Mouse (Mus musculus): ENCODE data around the gene Paics.
A peak's percentile ranks its signal among the peaks of the same experiment; 100 is the strongest.

Gene Paics

DNA sequence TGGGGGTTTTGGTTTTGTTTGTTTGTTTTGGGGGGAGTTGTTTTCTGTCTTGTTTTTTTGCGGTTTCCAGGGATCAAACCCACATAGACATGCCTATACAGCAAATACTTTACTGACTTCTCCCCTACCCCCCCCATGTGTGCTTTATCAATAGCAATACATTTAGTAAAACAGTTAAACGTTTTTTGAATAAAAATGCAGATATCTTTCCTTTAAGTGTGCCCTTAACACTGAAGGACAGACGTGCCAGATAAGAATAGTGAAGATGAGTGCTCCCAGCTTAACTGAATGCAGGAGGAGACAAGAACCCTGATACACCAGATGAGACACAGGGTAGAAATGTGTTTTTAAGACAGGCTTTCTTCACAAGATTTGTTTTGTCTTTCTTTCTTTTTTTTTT is 60.0 kb downstream of the Paics start:
- DNase-seq (ENCODE audit: low spot score): no peak

DNA sequence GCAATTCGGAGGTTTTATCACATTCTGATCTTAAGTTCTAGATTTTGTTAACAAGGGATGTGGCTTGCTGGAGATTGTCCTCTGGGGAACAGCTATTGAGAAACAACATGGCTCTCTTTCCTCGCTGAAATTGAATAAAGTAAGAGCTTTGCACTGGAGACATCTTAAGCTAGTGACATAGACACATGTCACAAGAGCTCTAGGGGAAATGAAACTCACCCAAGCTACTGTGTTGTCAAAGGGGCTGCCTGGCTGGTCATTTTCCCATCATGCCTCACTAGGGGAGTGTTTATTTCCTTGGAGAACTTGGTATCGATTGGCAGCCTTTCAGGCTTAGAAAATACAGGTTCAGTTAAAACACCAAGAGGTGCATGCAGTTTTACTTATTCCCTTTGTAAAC is 62.1 kb downstream of the Paics start:
- DNase-seq (ENCODE audit: low spot score): no peak

DNA sequence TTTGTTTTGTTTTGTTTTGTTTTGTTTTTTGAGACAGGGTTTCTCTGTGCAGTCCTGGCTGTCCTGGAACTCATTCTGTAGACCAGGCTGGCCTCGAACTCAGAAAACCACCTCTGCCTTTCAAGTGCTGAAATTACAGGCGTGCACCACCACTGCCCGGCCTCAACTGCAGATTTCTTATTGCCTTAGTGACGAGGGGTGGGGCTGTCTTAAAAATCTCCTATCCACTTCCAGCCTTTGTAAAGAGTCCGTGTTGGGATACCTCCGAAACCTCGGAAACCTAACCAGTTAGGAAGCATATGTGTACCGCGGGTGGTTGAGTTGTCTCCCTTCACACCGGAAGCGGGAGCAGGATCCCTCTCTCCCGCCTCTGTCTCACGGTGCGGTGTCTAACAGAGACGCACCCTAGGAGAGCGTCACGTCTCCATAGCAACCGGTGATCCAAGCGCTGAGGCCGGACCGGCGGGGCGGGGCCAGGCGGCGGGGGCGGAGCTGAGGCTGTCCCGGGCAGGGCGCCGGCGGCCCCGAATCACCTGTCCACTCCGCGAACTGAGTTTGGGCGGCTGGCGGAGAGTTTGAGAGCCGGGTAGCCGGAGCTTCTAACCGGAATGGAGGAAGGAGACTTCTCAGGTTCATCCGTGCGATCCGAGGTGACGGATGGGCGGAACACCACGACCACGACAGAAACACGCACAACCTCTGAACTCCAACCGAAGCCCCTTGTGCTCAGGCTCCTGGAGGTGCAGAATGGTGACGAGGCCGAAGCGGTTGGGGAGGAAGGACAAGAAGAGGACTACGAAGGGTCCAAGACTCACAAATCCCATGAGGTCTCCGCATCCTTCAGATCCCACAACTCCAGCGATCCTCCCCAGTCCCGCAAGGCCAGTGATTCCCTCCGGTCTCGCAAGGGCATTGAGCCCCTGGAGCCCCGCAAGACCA is 64.7 kb downstream of the Paics start, which contains the start of gene Thegl:
Gene Thegl (plus strand): TSS at position 480 of the 939 bp plus-strand sequence.
- peak; percentile 94 for DNase-seq (ENCODE audit: low spot score)

Measured in embryo, embryonic 10 days (tissue).